Mouse (Mus musculus) small intestine, adult 10 weeks (tissue): ENCODE data around the gene Adcy4. TPM values are rescaled to one million over a fixed set of nuclear protein-coding genes. Genes with fewer than 3 reads are reported as not detected.

ENCODE experiments used
- polyA plus RNA-seq: library from polyadenylated mRNA; stranded (reverse); fragments of 350-450 nt; fragmentation: Illumina TruSeq; extraction: RNeasy Lipid Tissue Mini Kit (QIAGEN cat#74804); gene quantifications from one replicate; pipeline ENCODE4 v1.2.3, GENCODE M21; 2014; ENCODE audit warnings: low replicate concordance

Adcy4 gene
- polyA plus RNA-seq, result 0.15 TPM

DNA sequence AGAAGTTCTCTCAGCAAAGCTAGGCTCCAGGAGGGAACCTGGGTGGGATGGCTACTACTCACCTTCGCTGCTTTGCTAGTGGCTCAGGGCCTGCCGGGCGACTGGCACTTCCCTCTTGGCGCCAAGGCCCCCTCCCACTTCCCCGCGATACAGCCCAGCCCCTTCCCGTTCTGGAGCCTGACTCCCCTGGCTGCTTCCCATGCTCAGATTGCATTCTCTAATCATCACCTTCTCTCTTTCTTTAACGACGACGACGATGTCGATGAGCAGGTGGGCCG is at the start of gene Adcy4:
TSS of gene Adcy4 (minus strand) at position 138 of the 278 bp plus-strand sequence.

GRCm38 (mm10) chr14:55822991-55823762 is 39.3 kb upstream of the Adcy4 start, which contains the start of gene Nfatc4:
Gene Nfatc4 (plus strand): TSS chr14:55823144.

GRCm38 (mm10) chr14:55788256-55789050 is 4.6 kb upstream of the Adcy4 start, which contains the start of gene Ripk3:
Gene Ripk3 (minus strand): TSS chr14:55788865.

DNA sequence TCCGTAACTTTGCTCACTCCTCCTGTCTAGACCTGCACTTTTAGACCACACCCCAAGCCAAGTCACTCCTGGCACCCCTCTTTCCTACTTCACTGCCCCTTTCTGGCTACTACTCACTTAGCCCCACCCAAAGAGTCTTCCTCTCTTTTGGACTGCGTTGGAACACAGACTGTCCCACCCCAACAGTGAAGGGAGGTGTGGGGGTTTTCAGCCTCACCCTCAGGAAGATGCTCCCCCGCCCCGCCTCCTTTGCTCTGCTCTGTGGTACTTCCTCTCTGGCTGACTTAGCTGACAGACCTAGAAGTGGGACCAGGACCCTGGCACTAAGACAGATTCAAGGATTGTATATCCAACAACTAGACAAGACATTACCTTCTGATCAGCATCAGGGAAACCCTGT is 18.2 kb downstream of the Adcy4 start, which contains the start of gene Ltb4r1:
TSS of gene Ltb4r1 (plus strand) at position 267 of the 400 bp plus-strand sequence.

GRCm38 (mm10) chr14:55761163-55761562 is 22.7 kb downstream of the Adcy4 start, which contains the start of gene Ltb4r2:
Gene Ltb4r2 (plus strand): TSS chr14:55761428.

GRCm38 (mm10) chr14:55758363-55758784 is 25.5 kb downstream of the Adcy4 start, which contains the start of gene Cideb:
Gene Cideb (minus strand): TSS chr14:55758458.

DNA sequence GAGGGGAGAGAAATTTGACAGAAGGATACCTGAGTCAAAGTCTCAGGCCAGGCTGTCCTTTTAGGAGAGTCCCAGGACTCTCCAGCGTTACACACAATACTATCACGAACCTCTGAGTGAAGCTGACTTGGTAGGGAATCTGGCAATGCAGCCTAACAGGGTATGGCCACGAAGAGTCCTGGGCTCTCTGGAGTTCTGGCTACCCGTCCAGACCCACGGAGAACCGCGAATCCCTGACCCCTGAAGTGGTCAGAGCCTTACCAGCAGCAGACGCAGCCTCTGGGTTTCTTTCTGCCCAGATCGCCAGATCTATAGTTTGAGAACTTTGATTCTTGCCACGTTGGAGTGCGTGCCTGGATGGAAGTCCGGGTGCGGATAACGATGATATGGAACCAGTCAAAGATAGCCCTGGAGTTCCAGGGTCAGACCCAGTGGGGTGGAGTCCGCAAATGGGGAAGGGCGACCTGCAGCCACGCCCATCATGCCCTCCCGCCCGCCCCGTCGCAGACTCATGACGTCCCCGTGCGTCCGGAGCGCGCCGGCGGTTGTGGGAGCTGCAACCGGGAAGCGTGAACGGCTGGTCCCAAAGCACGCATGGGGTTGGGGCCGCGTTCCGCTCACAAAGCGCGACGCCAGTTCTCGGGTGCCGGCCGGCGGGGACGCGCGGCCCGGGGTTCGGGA is 38.6 kb downstream of the Adcy4 start, which contains the start of the genes Dhrs1 and Nop9:
TSS of gene Dhrs1 (minus strand) at position 511 of the 681 bp plus-strand sequence.
TSS of gene Nop9 (plus strand) at position 514 of the 681 bp plus-strand sequence.

DNA sequence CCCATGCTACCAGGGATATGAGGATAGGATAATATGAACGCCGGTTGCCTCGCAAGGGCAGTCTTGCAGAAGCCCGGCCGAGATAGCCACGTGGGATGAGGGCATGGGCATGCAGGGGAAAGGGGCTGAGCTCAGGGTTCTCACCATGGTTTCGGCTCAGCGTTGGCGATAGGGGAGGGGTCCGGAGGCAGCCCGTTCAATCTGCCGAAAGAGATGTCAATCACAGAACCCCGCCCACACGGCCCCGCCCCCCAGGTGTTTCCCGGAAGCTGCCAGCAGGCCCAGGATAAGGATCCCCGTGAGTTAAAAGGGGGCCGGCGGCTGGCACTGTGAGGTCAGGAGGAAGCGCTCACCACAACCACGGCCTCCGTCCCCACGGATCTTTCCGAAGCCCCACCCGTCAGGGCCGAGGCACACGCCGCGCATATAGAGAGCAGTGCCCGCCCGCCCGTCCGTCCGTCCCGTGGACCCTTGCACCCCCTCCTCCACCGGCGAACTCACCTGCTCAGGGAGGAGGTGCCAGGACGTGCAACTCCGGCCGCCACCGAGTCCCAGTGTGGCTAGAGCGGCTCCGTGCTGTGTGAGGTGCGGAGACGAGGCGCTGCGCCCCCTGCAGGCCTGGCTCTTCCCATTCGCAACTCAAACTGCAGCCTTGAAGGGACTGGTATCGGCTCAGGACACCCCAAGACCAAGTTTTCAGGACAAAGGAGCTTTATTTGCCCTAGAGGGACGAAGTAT is 62.0 kb downstream of the Adcy4 start, which contains the start of gene Rabggta:
TSS of gene Rabggta (minus strand) at position 564 of the 738 bp plus-strand sequence.

Other genes starting within 250 kb of the Adcy4 start
- 3.2 TPM for gene Pck2, start 243.8 kb downstream of the Adcy4 start, polyA plus RNA-seq
- 15.6 TPM for gene Dcaf11, start 224.1 kb downstream of the Adcy4 start, polyA plus RNA-seq
- not detected for gene A730061H03Rik, start 223.7 kb downstream of the Adcy4 start, polyA plus RNA-seq
- gene Fitm1, start 208.5 kb downstream of the Adcy4 start, polyA plus RNA-seq, result not detected
- gene Psme1, start 206.0 kb downstream of the Adcy4 start, polyA plus RNA-seq, result 223 TPM
- 10.6 TPM for gene Emc9, start 198.8 kb downstream of the Adcy4 start, polyA plus RNA-seq
- 276 TPM for gene Psme2, start 193.0 kb downstream of the Adcy4 start, polyA plus RNA-seq
- 4.8 TPM for gene Rnf31, start 192.4 kb downstream of the Adcy4 start, polyA plus RNA-seq
- gene Irf9, start 180.5 kb downstream of the Adcy4 start, polyA plus RNA-seq, result 60.3 TPM
- 2.0 TPM for gene Rec8, start 166.1 kb downstream of the Adcy4 start, polyA plus RNA-seq
- gene Ipo4, start 148.1 kb downstream of the Adcy4 start, polyA plus RNA-seq, result 1.1 TPM
- gene Gm49378, start 146.2 kb downstream of the Adcy4 start, polyA plus RNA-seq, result 0.89 TPM
- gene Tm9sf1, start 140.3 kb downstream of the Adcy4 start, polyA plus RNA-seq, result 46.5 TPM
- not detected for gene Tssk4, start 133.9 kb downstream of the Adcy4 start, polyA plus RNA-seq
- gene Mdp1, start 123.6 kb downstream of the Adcy4 start, polyA plus RNA-seq, result 29.1 TPM
- 19.7 TPM for gene Gmpr2, start 112.2 kb downstream of the Adcy4 start, polyA plus RNA-seq
- gene Nedd8, start 112.0 kb downstream of the Adcy4 start, polyA plus RNA-seq, result 16.8 TPM
- gene Tinf2, start 102.3 kb downstream of the Adcy4 start, polyA plus RNA-seq, result 15.6 TPM
- not detected for gene Tgm1, start 70.2 kb downstream of the Adcy4 start, polyA plus RNA-seq
- gene Rabggta, start 61.8 kb downstream of the Adcy4 start, polyA plus RNA-seq, result 0.33 TPM
- gene Dhrs1, start 38.4 kb downstream of the Adcy4 start, polyA plus RNA-seq, result 110 TPM
- 4.2 TPM for gene Nop9, start 38.4 kb downstream of the Adcy4 start, polyA plus RNA-seq
- gene Cideb, start 25.6 kb downstream of the Adcy4 start, polyA plus RNA-seq, result 9.8 TPM
- gene Ltb4r2, start 22.7 kb downstream of the Adcy4 start, polyA plus RNA-seq, result 3.6 TPM
- gene Ltb4r1, start 18.1 kb downstream of the Adcy4 start, polyA plus RNA-seq, result not detected
- 1.9 TPM for gene Ripk3, start 4.8 kb upstream of the Adcy4 start, polyA plus RNA-seq
- gene Nfatc4, start 39.0 kb upstream of the Adcy4 start, polyA plus RNA-seq, result 0.52 TPM
- 0.15 TPM for gene Nynrin, start 69.9 kb upstream of the Adcy4 start, polyA plus RNA-seq
- gene Cbln3, start 100.3 kb upstream of the Adcy4 start, polyA plus RNA-seq, result 0.15 TPM
- 37.8 TPM for gene Khnyn, start 100.9 kb upstream of the Adcy4 start, polyA plus RNA-seq
- 7.4 TPM for gene Sdr39u1, start 116.2 kb upstream of the Adcy4 start, polyA plus RNA-seq
- not detected for gene Cma1, start 160.6 kb upstream of the Adcy4 start, polyA plus RNA-seq
- gene Cma2, start 166.9 kb upstream of the Adcy4 start, polyA plus RNA-seq, result not detected
- gene Mcpt1, start 233.9 kb upstream of the Adcy4 start, polyA plus RNA-seq, result 4.8 TPM
- gene Mcpt9, start 246.4 kb upstream of the Adcy4 start, polyA plus RNA-seq, result not detected